Mouse (Mus musculus) forebrain, embryonic 14.5 days (tissue): ENCODE measurements around the gene Scgb1a1. TPM values are rescaled to one million over a fixed set of nuclear protein-coding genes. Genes with fewer than 3 reads are reported as not detected.

Experiments used
- ATAC-seq: fragments of 200-750 bp; cut with Nextera tagmentation; 2 replicates; pipeline ENCODE4 v1.8.0; 2017; ENCODE audit warnings: mild to moderate bottlenecking, moderate library complexity
- DNase-seq: peaks from one replicate; pipeline ENCODE4 v3.0.0-alpha.2; 2015; ENCODE audit warnings: low spot score
- H3K27ac ChIP-seq: fragments of 300-500 bp; sonication (generic); 2 replicates; pipeline ENCODE4 v1.5.1; 2014; ENCODE audit warnings: low read depth, mild to moderate bottlenecking, control low read depth, low read length, moderate library complexity
- H3K27me3 ChIP-seq: fragments of 300-500 bp; sonication (generic); replicated peaks from 2 replicates; pipeline ENCODE4 v1.6.1; 2014; ENCODE audit warnings: low read length, control low read depth, mixed read lengths; ENCODE audit not compliant: control insufficient read depth, insufficient read depth
- H3K36me3 ChIP-seq: fragments of 300-500 bp; sonication (generic); 2 replicates; pipeline ENCODE4 v1.6.1; 2014; ENCODE audit warnings: low read length, control low read depth; ENCODE audit not compliant: control insufficient read depth, insufficient read depth
- H3K4me1 ChIP-seq: fragments of 300-500 bp; sonication (generic); 2 replicates; pipeline ENCODE4 v1.6.1; 2014; ENCODE audit warnings: antibody characterized with exemption, low read length, control low read depth; ENCODE audit not compliant: control insufficient read depth, insufficient read depth
- H3K4me2 ChIP-seq: fragments of 300-500 bp; sonication (generic); 2 replicates; pipeline ENCODE4 v1.6.1; 2014; ENCODE audit warnings: mild to moderate bottlenecking, control low read depth, low read length
- H3K4me3 ChIP-seq: fragments of 300-500 bp; sonication (generic); 2 replicates; pipeline ENCODE4 v1.5.1; 2014; ENCODE audit warnings: low read depth, low read length, control low read depth
- H3K9ac ChIP-seq: fragments of 300-500 bp; sonication (generic); 2 replicates; pipeline ENCODE4 v1.6.1; 2014; ENCODE audit warnings: mild to moderate bottlenecking, low read length, control low read depth, moderate library complexity
- H3K9me3 ChIP-seq: fragments of 300-500 bp; sonication (generic); replicated peaks from 2 replicates; pipeline ENCODE4 v1.6.1; 2016; ENCODE audit warnings: low read length, control low read depth, mixed read lengths; ENCODE audit not compliant: control insufficient read depth
- WGBS: fragments of 180-500 bp; shearing (Covaris S2); extraction: QIAGEN DNeasy Blood & Tissue Kit; methylation state at CpG from one replicate; pipeline ENCODE4 v1.1.7; 2014; 5-methylcytosine and 5-hydroxymethylcytosine counted together
- polyA plus RNA-seq: library from polyadenylated mRNA; unstranded; fragments of >200 nt; fragmentation: Nextera tagmentation; extraction: Ambion mirVana; gene quantifications from 2 replicates; pipeline ENCODE4 v1.2.1, GENCODE M21; 2014

Scgb1a1 gene
- polyA plus RNA-seq, 1 experiment from 2014 or later = not detected

- H3K4me1 ChIP-seq = peaks cover 10% of the 10 kb centered on the region
- no peaks in the 10 kb centered on the region for H3K36me3 ChIP-seq
- no peak overlapping the region for H3K4me3 ChIP-seq
- no peak overlapping the region for H3K4me2 ChIP-seq
- ATAC-seq (no peak), DNase-seq (no peak)
- no peak overlapping the region for H3K9ac ChIP-seq
- H3K27ac ChIP-seq = no peak overlapping the region
- H3K9me3 ChIP-seq = no peaks in the 10 kb centered on the region
- WGBS = 79% methylated on average over 2 of the region's 2 CpGs
- no peaks in the 10 kb centered on the region for H3K27me3 ChIP-seq
Measured at GRCm38 (mm10) chr19:9075558-9075957, 12.2 kb downstream of the Scgb1a1 start.

- peaks cover 18% of the 10 kb centered on the region for H3K4me1 ChIP-seq
- no peaks in the 10 kb centered on the region for H3K36me3 ChIP-seq
- no peak overlapping the region for H3K27ac ChIP-seq
- no peak overlapping the region for H3K4me3 ChIP-seq
- no peak for ATAC-seq
- 85% methylated on average over 4 of the region's 4 CpGs for WGBS
- no peak for DNase-seq
- no peaks in the 10 kb centered on the region for H3K27me3 ChIP-seq
- no peak overlapping the region for H3K4me2 ChIP-seq
- H3K9ac ChIP-seq = no peak overlapping the region
- H3K9me3 ChIP-seq = no peaks in the 10 kb centered on the region
Measured at GRCm38 (mm10) chr19:9074424-9074823, 13.3 kb downstream of the Scgb1a1 start.

DNA sequence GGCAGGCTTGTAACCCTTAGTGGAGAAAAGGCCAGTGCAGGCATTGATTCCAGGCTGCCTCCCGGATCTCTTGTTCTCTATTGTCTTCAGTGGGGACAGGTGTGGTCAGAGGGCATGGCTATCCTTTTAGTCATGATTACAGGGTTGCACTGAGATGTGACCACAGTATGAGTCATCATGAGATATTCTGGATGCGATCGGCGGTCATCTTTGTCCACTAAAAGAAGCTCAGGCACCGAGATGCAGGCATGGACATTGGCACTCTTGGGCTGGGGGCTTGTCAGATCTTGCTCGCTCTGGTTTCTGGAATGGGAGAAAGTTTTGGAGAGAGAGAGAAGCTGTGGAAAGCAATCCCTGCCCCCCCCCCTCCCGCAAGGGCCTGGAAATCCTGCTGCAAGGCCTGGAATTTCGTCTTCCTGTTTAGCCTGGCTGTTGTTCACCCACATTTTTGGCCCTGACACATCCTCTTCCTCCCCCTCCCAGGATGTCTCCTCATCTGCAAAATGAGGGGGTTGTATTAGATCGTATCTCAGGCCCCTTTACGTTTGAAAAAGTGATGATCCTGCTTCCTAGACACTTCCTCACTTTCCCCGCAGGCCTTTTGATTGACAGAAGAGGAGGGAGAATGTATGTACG, 13.9 kb downstream of the Scgb1a1 start:
- WGBS = 81% methylated on average over 12 of the region's 12 CpGs
- H3K27ac ChIP-seq = no peak overlapping the region
- H3K27me3 ChIP-seq = no peaks in the 10 kb centered on the region
- no peaks in the 10 kb centered on the region for H3K36me3 ChIP-seq
- no peak for ATAC-seq
- DNase-seq = no peak
- H3K4me1 ChIP-seq = peaks cover 18% of the 10 kb centered on the region
- H3K4me3 ChIP-seq = no peak overlapping the region
- no peak overlapping the region for H3K9ac ChIP-seq
- H3K4me2 ChIP-seq = no peak overlapping the region
- no peaks in the 10 kb centered on the region for H3K9me3 ChIP-seq

DNA sequence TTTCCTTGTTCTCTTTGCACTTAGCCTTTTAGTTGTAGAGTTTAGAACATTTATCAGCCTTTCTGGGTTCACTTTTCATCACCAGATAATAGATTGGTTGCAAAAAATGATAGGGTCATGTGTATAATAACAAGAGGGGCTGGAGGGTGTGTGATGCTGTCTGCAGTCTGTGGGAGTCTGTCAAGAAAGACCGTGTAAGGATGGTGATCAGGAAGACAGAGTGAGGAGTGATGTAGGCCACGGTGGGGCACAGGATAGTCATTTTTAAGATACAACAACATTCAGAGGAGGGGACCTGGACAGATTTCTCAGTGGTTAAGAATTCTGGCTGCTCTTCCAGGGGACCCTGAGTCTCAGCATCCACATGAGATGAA, 15.6 kb downstream of the Scgb1a1 start:
- Histone ChIP-seq H3K9ac (no peak overlapping the region), H3K27me3 (no peaks in the 10 kb centered on the region), H3K27ac (no peak overlapping the region), H3K36me3 (no peaks in the 10 kb centered on the region), H3K4me2 (no peak overlapping the region), H3K4me3 (no peak overlapping the region), H3K9me3 (no peaks in the 10 kb centered on the region), H3K4me1 (peaks cover 18% of the 10 kb centered on the region)
- WGBS = 73% methylated on average over 2 of the region's 2 CpGs
- ATAC-seq (no peak), DNase-seq (no peak)

GRCm38 (mm10) chr19:9071456-9072156, 16.2 kb downstream of the Scgb1a1 start:
- no peak overlapping the region for H3K9ac ChIP-seq
- 51% methylated on average over 7 of the region's 7 CpGs for WGBS
- H3K4me1 ChIP-seq = peaks cover 18% of the 10 kb centered on the region
- H3K4me3 ChIP-seq = no peak overlapping the region
- H3K27me3 ChIP-seq = no peaks in the 10 kb centered on the region
- DNase-seq (peak; percentile 58), ATAC-seq (peak; percentile 57; the same call in 1 of the 2 replicates)
- no peak overlapping the region for H3K4me2 ChIP-seq
- no peak overlapping the region for H3K27ac ChIP-seq
- H3K36me3 ChIP-seq = no peaks in the 10 kb centered on the region
- H3K9me3 ChIP-seq = no peaks in the 10 kb centered on the region

DNA sequence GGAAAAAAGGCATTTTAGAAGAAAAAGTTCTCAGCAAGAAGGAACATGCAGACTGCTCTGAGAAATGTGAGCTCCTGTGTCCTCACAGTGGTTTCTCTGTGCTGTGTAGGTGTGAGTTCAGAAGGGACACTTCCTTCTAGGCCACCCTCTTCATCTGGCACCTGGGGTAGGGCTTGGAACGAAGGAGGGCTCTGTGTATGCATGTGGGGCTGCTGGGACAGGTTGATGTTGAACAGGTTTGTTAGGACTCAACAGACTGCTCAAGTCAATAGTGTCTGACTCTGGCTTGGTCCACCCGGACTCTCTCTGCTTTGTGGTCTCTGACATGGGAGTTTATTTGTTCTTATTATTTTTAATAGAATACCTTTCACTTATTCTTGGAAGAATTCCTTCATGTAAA, 17.4 kb downstream of the Scgb1a1 start:
- ATAC-seq = no peak
- no peak overlapping the region for H3K27ac ChIP-seq
- H3K9ac ChIP-seq = no peak overlapping the region
- H3K4me1 ChIP-seq = peaks cover 26% of the 10 kb centered on the region
- DNase-seq = no peak
- H3K27me3 ChIP-seq = no peaks in the 10 kb centered on the region
- H3K4me3 ChIP-seq = no peak overlapping the region
- WGBS = 81% methylated on average over 2 of the region's 2 CpGs
- no peaks in the 10 kb centered on the region for H3K9me3 ChIP-seq
- H3K4me2 ChIP-seq = no peak overlapping the region
- H3K36me3 ChIP-seq = no peaks in the 10 kb centered on the region

DNA sequence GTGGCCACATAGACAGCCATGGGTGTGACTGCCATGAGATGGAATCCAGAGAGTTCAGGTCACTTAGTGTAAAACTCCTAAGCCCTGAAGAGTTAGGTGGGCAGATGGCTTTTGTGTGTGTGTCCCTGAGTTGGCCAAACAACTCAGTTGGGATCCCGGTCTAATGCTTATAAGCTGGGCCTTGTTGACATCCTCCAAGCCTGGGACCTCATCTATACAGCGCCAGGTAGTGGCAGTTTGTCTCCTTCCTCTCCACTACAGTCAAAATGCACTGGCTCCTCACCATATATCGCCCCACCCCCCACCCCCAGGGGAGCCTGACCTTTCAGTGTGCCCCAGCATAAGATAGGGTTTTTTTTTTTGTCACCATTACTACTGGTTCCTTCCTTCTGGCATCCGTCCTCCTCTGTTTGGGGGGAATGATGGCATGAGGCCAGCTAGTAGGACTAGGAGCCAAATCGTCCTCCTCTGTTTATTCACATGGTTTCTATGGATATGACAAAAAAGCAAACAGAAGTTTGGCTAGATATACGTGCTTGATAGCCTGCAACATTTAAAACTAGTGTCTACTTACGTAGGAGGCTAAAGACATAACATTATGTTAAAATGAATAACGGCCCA, 18.0 kb downstream of the Scgb1a1 start:
- DNase-seq (peak; percentile 63), ATAC-seq (no peak)
- no peak overlapping the region for H3K9ac ChIP-seq
- no peaks in the 10 kb centered on the region for H3K9me3 ChIP-seq
- no peak overlapping the region for H3K4me3 ChIP-seq
- H3K27ac ChIP-seq = no peak overlapping the region
- no peak overlapping the region for H3K4me2 ChIP-seq
- H3K4me1 ChIP-seq = peaks cover 26% of the 10 kb centered on the region
- H3K27me3 ChIP-seq = no peaks in the 10 kb centered on the region
- no peaks in the 10 kb centered on the region for H3K36me3 ChIP-seq
- 57% methylated on average over 8 of the region's 8 CpGs for WGBS

- H3K9me3 ChIP-seq = no peaks in the 10 kb centered on the region
- peaks cover 26% of the 10 kb centered on the region for H3K4me1 ChIP-seq
- no peak overlapping the region for H3K9ac ChIP-seq
- no peaks in the 10 kb centered on the region for H3K27me3 ChIP-seq
- ATAC-seq (no peak), DNase-seq (no peak)
- whole genome bisulfite sequencing = 85% methylated on average over 5 of the region's 5 CpGs
- H3K36me3 ChIP-seq = no peaks in the 10 kb centered on the region
- H3K27ac ChIP-seq = no peak overlapping the region
- no peak overlapping the region for H3K4me2 ChIP-seq
- no peak overlapping the region for H3K4me3 ChIP-seq
Measured at GRCm38 (mm10) chr19:9067292-9067691, 20.5 kb downstream of the Scgb1a1 start.
